Mouse (Mus musculus) left cerebral cortex, adult 18-20 months (tissue): ENCODE data around the gene Cxcr3. TPM values are rescaled to one million over a fixed set of nuclear protein-coding genes. Genes with fewer than 3 reads are reported as not detected.

ENCODE experiments used
- total RNA-seq, 2 experiments: library from RNA; stranded (reverse); gene quantifications; 2 replicates each; pipeline ENCODE4 v1.2.3; 2021

Gene Cxcr3
- total RNA-seq, 2 experiments from 2014 or later: not detected

Other genes starting within 250 kb of the Cxcr3 start
- gene Taf1, start 201.5 kb downstream of the Cxcr3 start, total RNA-seq: 10 to 100 TPM; 48.8 to 49.9 TPM
- 100 to 1,000 TPM; 212 to 218 TPM for gene Ogt, start 94.2 kb downstream of the Cxcr3 start, total RNA-seq
- under 1 TPM; 0.23 to 0.56 TPM for gene Gm4779, start 60.2 kb upstream of the Cxcr3 start, total RNA-seq
- gene 8030474K03Rik, start 60.4 kb upstream of the Cxcr3 start, total RNA-seq: not detected
- gene Nhsl2, start 115.1 kb upstream of the Cxcr3 start, total RNA-seq: 10 to 100 TPM; 35.5 to 38.4 TPM